Mouse (Mus musculus) myocyte (in vitro differentiated cells): Measurements from ENCODE around the gene Prox1.

ENCODE experiments used
- CEBPB ChIP-seq: IDR thresholded peaks from 2 replicates; pipeline ENCODE4 v1.6.1; 2011; ENCODE audit warnings: mild to moderate bottlenecking, moderate library complexity; ENCODE audit not compliant: poor library complexity, insufficient read depth, severe bottlenecking
- E2F4 ChIP-seq: IDR thresholded peaks from one replicate; pipeline ENCODE4 v1.6.1; 2011; ENCODE audit warnings: mild to moderate bottlenecking, control low read depth, moderate library complexity; ENCODE audit not compliant: insufficient read depth
- MAX ChIP-seq: IDR thresholded peaks from one replicate; pipeline ENCODE4 v1.6.1; 2011; ENCODE audit warnings: low read depth, mild to moderate bottlenecking, control low read depth
- MYOD1 ChIP-seq, 3 experiments: IDR thresholded peaks; one replicate each; pipeline ENCODE4 v1.6.1; 2011; ENCODE audit warnings: control low read depth in 2 of 3, low read depth in 2 of 3, mild to moderate bottlenecking in 2 of 3, moderate library complexity in 1 of 3; ENCODE audit not compliant: insufficient read length in 2 of 3, control insufficient read depth in 1 of 3
- MYOG ChIP-seq, 3 experiments: IDR thresholded peaks; one replicate each; pipeline ENCODE4 v1.6.1; 2011; ENCODE audit warnings: control low read depth in 2 of 3, low read depth in 2 of 3, mild to moderate bottlenecking in 2 of 3; ENCODE audit not compliant: insufficient read length in 2 of 3, control insufficient read depth in 1 of 3, insufficient read depth in 1 of 3
- POLR2A ChIP-seq: IDR thresholded peaks from one replicate; pipeline ENCODE4 v1.6.1; 2011; ENCODE audit warnings: low read depth, mild to moderate bottlenecking, control low read depth, moderate library complexity; ENCODE audit not compliant: insufficient read length
- POLR2AphosphoS2 ChIP-seq: IDR thresholded peaks from one replicate; pipeline ENCODE4 v1.6.1; 2011; ENCODE audit warnings: low read depth, control low read depth; ENCODE audit not compliant: insufficient read length
- REST ChIP-seq: IDR thresholded peaks from one replicate; pipeline ENCODE4 v1.6.1; 2011; ENCODE audit warnings: mild to moderate bottlenecking, control low read depth, moderate library complexity; ENCODE audit not compliant: insufficient read depth, insufficient read length
- SRF ChIP-seq: IDR thresholded peaks from one replicate; pipeline ENCODE4 v1.6.1; 2011; ENCODE audit warnings: low read depth; ENCODE audit not compliant: control insufficient read depth, insufficient read length
- TCF12 ChIP-seq: IDR thresholded peaks from one replicate; pipeline ENCODE4 v1.6.1; 2011; ENCODE audit warnings: mild to moderate bottlenecking, control low read depth; ENCODE audit not compliant: poor library complexity, insufficient read depth, severe bottlenecking
- USF1 ChIP-seq: IDR thresholded peaks from one replicate; pipeline ENCODE4 v1.6.1; 2011; ENCODE audit warnings: low read depth, mild to moderate bottlenecking, control low read depth, moderate library complexity

- TF ChIP-seq USF1 (no peak), TCF12 (no peak), MYOD1 (IDR thresholded peaks at IDR 0.05; ENCODE audit: control insufficient read depth in 1 of 3, insufficient read length in 2 of 3, low read depth in 2 of 3) (no peak), POLR2A (no peak), E2F4 (no peak), MAX (no peak), POLR2AphosphoS2 (no peak), REST (no peak), CEBPB (no peak), SRF (no peak), MYOG (IDR thresholded peaks at IDR 0.05; ENCODE audit: control insufficient read depth in 1 of 3, insufficient read depth in 1 of 3, insufficient read length in 2 of 3, low read depth in 2 of 3) (no peak)
Observed at GRCm38 (mm10) chr1:190190231-190190965, 19.9 kb upstream of the Prox1 start.
